Mouse (Mus musculus): Measurements from ENCODE around the gene Clstn1.

Gene Clstn1

DNA sequence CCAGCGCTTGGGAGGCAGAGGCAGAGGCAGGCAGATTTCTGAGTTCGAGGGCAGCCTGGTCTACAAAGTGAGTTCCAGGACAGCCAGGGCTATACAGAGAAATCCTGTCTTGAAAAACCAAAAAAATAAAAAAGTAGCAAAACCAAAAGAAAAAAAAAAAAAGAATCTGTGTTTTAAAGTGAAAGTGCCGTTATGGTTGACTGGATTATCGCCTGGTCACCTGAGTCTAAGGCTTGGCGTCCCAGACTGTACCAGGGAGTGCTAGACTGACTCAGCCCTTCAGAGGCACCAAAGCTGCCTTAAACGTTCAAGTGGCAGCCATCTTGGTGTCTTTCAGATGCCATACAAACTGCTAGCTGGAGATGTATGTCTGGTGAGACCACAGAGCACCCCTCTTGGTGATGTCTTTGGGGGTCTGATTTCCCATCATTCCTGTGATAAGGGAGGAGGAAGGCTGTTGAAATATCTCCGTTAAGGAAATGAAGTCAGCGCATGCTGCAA is 49.7 kb downstream of the Clstn1 start:
- no peak for DNase-seq

DNA sequence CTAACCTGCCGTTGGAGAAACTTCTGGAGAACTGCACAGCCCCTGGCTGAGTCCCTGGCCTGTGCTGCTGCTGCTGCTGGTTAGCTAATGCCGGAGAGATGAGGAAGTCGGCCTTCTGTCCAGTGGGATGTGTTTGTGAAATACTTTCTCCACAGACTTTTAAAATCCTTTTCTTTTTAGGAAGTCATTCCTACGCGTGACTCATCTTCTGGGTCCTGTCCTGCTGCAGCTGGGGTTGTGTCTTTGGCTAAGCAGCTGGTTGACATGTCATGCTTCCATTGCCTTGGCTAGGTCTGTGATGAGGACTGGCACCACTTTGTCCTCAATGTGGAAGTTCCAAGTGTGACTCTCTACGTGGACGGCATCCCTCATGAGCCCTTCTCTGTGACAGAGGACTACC is 51.7 kb downstream of the Clstn1 start:
- DNase-seq, result no peak

DNA sequence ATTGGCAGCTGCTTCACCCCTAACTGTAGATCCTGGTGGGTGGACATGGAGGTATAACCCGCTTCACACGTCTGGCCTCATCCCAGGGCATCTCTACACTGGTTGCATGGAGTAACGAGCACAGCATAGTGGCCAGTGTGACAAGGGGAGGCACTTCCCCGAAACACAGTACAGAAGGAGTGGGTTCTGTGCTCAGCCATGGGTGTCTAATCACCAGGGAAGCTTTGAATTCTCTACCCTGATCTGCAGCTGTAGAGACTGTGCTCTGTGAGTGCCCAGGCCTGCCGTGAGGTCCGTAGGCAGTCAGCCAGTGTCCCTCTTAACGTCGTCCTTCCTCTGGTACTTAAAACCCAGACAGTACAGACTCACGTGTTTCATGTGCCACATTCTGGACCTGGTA is 54.6 kb downstream of the Clstn1 start:
- no peak for DNase-seq

DNA sequence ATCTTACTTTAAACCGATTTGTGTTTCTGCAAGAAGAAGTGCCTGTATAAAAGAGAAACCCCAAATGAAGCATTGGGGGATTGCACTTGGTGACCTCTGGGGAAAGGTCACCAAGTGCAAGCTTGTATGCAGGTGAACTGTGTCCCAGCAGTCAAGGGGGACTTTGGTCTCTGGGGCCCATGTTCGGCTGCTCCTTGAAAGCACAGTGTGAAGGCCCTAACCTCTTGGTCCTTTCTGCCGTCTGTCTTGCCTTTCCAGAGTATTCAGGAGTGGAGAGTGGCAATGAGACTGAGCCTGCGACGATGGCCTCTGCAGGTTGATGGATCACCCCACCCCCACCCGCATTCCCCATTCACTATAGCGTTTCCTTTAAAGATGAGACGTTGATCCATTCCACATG is 55.1 kb downstream of the Clstn1 start:
- no peak for DNase-seq

DNA sequence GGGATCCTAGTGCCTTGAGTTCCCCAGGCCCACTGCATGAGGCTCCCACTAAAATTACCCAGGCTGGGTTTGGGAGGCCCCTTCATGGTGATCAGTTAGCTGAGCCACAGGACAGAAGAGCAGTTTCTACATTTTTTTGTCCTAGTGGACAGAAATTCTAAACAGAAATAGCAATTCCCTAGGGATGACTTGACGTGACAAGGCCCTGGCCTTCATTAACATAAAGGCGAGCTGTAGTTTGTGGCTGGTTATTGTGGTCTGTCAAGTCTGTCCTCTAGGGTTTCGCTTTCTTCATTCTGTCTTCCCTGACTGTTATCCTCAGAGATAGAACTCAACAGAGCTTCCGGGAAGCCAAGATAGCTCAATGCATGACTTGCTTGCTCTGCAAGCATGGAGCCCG is 55.7 kb downstream of the Clstn1 start:
- no peak for DNase-seq

DNA sequence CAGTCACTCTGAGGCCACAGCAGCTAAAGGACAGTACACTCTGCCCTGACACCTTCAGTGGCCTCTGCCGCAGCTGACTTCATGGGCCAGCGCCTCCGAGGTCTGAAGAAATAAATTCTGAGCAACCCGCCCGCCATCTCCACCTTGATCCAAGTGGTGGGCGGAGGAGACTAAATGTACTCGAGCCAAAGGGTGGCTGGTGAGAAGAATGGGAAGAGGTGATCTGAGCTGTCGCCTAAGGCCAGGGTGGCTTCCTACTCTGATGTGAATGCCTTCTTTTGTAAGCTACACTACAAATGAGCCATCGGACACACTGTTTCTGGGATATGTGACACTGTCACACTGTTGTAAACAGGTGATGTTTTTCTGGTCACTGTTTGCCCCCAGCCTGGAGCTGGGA is 59.5 kb downstream of the Clstn1 start:
- DNase-seq, result no peak

DNA sequence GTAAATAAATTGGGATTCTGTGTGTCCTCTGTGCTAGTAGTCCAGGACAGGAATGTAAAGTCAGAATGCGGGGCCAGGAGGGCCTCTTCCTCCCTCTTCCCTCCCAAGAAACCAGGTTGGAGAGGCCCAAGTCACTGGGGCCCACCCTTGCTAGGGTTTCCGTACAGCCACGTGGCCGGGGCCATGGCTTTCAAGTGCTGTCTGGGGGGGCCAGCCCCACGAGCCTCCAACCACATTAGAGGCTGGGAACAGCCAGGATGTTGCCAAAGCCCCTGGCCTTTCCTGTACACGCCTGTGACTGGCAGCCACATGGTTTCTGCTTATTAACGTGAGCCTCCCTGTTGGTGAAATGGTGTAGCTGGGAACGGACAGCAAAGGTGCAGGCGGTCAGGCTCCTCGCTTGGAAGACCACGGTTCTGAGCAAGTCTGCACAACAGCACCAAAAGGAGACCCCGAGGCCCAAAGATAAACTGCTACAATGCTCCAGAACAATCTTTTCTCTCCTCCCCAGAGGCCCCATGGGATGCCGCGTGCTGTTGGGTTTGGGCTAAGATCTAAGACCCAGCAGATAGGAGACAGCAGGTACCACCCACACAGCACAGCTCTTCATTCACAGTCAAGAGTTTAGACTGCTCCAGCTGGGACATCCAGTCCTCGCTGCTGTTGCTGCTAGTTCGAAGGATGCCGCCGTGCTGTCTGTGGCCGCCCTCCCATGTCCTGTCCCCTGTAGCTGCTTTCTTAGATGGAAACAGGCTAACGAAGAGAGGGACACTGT is 62.0 kb downstream of the Clstn1 start:
- no peak for DNase-seq

DNA sequence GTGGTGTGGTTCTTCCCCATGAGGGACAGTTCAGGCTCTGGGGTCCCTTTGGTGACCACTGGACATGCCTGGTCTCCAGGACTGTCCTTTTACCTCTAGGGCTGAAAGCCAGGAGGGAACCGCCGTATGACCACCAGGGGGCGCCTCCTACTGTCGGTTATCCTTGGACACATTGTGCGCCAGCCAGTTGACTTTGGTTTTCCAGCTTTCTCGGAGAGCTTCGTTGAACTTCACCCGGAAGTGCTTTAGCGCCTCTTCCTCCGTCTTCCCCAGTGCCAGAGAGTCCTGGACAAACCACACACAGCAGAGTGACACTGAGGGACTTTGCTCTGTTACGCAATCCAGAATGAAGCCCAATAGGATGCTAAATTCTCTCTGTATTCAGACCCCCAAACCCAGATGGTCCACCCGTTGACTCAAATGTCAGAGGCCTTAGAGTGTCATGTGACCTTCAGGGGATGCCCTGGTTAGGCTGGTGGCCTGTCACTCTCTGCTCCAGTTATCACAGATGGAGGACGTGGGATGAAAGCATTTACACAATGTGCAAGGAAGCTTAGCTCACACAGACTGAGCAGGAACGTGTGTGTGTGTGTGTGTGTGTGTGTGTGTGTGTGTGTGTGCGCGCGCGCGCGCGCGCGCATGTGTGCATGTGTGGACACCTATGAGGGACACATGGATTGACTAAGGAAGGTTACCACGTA is 64.4 kb downstream of the Clstn1 start:
- DNase-seq, result peak; percentile 90 to 92

DNA sequence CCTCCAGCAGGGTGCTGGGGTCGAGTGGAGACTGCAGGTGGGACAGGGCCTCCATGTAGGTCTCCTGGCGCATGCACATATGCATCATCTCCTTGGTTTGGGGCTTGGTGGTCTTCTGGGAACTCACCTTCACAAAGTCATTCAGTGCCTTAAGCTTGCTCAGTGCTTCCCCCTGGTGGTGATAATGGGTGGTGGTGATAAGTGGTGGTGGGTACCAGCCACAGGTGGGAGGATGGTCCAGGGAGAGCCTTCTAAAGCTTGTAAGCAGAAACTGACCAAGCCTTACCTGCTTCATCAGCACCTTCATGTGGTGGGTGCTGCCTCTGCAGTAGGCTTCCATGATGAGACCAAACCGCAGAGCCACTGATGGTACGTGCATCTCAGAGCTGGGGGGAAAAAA is 68.0 kb downstream of the Clstn1 start:
- DNase-seq, result peak; percentile 63 to 66

DNA sequence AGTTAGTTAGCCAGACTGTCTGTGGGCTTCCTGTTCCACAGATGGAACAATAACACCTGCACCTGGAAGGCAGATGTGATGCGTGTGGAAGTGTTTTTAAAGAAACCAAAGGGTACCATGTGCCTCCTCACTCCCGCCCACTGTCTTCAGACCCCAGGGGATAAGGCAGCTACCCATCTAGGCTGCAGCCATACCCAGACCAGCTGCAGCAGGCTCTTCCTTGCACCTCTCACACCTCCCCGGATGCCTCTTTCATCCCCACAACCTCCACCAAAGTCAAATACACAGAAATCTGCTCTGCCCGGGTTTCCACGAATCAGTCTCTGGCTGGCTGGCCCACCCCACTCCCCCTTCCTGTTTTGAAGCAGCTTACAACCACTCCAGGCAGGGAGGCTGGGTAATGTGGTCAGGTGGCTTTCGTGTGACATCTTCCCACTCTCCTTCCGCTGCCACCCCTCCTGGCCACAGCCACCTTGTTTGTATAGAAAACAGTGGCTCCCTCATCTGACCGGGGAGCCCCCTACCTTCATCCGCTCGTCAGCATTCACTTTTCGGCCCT is 71.7 kb downstream of the Clstn1 start:
- no peak for DNase-seq

DNA sequence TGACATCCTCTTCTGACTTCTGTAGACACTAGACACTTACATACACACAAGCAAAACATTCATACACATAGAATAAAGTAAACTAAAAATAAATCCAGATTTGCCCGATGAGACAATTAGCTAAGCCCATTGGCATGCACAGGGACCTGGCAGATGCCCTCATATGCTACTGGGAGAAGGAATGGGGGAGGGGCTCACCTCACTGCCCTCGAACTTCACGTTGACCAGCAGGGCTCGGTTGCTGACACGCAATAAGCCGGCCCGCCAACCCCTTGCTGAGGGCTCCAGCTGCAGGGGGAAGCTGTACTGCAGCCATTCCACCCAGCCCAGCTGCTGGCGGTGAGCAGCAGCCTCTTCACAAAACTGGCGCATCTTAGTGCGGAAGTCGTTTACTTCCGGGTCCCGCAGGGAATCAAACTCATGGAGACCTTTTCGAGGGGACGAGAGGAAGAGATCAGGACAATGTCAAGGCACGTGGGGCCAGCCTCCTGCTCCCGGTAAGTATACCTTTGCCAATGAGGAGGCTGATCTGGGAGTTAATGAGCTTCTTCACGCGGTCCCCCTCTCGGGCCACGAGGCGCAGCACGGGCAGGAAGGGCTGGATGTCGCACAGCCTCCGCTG is 73.3 kb downstream of the Clstn1 start:
- DNase-seq, result no peak

DNA sequence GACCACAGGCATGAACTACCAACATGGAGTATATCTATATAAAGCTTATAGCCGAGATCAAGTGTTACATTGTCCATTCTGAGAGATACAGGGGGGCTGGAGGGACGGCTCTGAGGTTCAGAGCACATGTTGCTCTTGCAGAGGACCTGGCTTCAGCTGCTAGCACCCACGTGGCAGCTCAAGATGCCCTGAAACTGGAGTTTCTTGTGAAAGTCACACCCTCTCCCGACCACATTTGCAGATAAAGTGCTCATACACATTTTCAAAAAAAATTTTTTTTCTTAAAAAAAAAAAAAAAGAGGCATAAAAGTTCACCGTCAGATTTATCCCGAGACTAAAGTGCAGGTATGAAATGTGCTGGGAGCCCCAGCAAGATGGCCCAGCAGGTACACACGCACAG is 74.3 kb downstream of the Clstn1 start:
- no peak for DNase-seq

DNA sequence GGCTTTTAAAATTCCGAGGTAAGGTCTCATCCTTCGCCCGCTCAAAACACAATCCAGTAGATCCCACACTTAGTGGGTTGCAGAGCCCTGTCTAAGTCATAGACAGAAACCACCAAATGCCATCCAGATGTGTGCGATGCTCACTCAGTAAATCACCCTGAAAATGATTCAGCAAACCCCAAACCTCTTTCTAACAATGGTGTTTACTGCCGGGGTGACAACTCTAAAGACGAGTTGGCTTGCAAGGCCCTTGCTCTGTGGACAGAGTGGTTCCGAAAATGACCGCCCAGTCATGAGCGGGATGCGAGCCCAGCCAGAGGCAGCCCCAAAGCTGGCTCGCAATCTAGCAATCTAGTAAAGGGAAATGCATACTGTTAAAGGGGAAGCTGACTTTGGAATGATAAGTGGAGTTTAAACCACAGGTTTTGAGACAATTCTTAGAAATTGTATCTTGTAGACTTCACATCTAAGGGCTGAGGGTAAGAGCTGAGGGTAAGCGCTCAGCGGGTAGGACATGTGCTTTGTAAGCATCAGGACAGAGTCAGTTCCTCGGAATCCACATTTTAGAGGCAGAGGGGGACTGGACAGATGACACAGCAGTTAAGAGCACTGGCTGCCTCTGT is 75.8 kb downstream of the Clstn1 start:
- no peak for DNase-seq

DNA sequence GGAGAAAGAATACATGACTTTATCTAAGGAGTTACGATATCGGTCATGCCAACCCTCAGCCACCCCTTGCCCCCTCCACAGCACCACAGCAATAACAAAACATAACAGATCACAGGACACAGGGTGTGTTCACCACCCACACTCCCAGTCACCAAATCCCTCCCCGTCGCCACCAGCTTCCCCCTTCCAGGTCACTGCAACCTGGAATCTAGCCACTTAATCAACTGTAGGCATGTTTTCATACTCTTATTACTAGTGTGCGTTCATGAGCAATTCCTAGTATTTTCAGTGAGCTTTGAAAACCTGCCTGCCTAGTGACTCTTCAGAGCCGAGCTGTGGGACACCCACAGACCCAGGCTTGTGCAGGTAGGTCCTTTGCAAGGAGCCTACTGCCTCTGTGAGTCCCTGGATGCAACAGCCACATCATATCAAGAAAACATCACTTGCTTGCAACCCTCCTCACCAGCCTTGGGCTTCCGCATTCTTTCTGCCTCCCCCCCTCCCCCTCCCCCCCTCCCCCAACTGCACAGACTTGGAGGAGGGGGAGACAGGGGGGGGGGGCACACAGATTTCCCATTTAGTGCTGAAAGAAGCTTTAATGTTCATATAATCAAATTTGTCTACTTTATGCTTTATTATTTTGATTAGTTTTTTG is 77.7 kb downstream of the Clstn1 start:
- DNase-seq, result no peak

DNA sequence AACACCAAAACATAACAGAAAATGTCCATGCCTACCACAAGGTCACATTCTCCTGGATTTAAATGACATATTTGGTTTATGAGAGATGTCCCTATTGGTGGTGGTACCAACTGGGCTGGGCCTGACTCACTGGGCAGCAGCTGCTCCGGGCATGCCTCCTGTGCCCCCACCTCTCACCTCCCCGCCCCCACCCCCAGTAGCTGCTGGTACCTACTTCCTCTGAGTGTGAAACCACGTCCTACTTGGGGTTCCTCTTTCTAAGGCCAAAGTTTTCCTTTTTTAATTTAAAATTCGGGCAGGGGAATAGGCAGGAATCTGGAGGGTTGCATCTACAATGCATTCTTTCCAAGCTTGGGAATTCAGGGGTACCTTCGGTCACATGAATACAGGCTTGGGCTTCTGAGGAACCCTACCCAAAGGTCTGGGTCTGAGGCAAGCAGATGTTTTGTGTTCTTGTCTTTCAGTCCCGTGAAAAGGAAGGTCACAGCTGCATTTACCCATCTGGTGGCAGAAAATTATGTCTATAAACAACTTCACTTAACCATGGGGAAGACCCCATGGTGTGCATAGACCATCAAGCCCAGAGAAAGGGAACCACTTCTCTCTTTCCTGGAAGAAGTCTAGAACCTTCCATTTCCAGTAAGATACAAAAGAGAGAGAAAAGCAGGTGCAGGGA is 78.9 kb downstream of the Clstn1 start:
- DNase-seq, result no peak

DNA sequence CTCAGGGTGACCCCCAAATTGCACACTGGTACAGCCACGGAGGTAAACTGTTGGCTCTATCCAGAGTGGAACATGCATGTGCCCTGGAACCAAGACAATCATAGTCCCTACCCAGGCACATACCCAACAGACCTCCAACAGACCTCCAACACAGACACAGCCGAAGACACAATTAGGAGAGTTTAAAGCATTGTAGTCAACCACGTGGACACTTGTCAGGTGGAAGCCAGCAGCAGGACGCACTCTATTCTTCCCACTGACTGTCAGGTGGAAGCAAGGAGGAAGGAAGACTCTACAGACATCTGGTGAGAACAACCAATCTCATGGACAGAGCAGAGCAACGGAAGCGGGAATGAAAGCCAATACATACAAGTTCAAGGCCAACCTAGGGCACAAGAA is 79.4 kb downstream of the Clstn1 start:
- DNase-seq, result no peak

DNA sequence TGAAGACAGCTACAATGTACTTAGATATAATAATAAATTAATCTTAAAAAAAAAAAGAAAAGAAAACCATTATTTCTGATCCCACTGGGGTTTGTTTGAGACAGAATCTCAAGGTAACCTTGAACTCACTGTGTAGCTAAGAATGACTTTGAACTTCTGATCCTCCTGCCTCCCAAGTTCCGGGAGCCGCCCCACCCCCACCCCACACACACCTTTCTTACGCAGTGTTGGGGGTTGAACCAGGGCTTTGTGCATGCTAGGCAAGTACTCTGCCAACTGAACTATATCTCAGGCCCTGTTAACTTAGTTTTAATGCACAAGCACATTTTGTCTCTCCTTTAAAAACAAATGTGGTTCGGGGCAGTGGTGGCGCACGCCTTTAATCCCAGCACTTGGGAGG is 84.9 kb downstream of the Clstn1 start:
- DNase-seq, result no peak

DNA sequence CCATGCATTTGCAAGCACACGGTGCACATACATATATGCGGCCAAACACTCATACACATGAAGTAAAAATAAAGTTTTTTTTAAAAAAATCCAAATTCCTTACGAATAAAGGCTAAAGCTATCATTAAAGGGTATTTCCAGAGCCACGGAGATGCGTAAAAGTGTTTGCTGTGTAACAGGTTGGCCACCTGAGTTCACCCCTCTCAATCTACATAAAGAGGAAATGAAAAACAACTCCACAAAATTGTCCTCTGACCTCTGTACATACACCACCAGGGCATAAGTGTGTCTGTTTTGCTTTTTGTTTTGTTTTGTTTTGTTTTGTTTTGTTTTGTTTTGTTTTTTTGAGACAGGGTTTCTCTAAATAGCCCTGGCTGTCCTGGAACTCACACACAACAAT is 86.5 kb downstream of the Clstn1 start:
- no peak for DNase-seq

DNA sequence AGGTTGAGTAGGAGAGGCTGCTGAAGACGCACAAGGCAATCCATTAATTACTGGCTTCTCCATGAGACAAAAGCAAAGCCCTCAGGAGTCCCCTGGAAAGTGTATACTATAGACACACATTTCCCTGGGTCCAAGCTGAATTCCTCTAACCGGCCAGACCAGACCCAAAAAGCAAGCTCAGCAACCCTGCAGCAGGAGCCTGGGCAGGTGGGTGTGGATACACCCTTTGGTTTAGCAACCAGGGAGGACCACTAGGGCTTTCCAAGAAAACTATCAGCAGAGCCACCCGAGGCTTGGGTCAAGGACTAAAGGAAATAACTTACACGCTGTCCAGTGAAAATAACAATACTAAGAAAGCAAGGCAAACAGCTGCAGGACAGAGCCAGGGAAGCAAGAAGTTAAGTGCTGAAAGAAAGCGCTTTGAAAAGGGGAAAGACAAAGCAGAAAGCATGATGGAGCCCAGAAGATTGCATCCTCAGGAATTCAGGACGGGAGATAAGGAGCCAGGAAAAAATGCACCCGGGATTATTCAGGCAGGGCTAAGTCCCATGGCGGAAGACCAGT is 88.6 kb downstream of the Clstn1 start:
- no peak for DNase-seq

DNA sequence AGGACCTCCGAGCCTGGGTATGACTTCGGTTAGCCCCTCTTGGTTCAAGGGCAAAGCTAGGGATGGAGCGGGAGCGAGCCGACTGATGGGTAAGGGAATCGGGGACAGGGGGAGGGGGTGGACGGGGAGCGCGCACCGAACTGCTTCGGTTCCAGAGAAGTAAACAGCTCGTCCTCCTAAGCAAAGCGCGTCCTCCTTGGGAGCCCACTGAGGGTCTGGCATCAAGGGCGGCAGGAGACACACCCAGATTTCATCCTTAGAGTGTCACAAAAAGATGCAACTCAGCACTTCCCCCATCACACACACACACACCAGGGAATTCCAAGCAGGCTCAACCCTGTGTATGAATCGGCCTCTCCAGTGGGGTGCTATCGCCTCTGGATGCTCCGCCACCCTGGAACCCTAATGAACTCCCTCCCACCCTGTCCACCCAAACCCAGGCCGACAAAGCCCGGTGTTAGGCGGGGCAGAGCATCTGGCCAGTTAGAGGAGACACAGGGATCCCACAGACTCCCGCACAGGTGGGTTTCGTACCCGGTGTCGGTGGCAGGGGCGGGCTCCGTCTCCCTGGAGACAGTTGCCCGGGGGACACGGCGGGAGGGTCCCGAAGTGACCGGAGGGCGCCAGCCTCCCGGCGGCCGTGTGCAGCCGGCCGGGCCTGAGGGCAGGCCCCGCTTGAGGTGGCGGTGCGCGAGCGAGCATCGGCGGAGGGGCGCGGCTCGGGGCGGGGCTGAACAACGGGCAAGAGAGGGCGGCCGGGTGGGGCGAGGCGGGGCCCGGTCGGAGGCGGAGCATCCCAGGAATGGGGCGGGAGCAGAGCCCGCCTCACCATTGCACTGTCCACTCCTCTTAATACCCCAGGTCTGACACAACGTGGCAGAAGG is 89.4 kb downstream of the Clstn1 start:
- DNase-seq, result peak; percentile 87 to 90

DNA sequence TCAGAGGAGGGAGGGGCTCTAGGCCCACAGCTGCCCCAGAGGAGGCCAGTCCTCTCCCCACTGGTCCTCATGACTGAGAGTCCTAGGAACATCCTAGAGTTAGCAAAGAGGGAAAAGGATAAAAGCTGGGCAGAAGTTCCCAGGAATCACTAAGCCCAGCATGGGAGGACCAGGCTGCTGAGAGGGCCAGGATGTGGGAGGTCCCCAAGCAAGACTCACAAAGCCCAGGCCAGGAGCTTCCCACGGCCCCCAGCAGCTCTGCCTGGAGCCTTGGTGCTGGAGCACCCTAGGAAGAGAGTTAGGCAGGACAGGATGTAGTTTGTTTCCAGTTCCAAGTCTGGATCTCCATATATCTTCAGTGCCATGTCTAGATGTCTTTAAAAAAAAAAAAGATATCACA is 91.7 kb downstream of the Clstn1 start:
- DNase-seq, result no peak
